Mouse (Mus musculus): ENCODE measurements at regions not wholly inside any gene's neighbourhood (a gene's known extent, or its start where the extent isn't known, plus 50 kb on each side); places are given as distances from the start of the nearest gene placed in this dataset.

DNA sequence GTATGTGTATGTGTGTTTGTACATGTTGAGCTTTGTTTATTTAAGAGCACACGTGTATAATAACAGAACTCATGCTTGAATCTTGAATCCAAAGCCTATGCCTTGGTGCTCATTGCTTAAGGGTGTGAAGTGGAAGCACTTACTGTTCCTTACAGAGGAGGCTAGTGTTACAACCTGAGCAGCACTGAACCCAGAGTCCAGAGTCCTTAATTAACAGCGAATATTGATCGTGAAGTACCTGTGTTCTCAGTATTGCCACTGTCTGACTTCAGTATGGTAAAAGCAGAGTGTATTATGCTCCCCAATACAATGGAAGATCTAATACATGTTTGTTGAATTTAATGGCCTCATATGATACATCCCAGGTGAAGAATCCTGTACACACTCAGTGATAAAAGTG lies 365.1 kb upstream of the Sorcs1 start:
- no peak for TF ChIP-seq ZC3H11A (IDR thresholded peaks at IDR 0.05; ENCODE audit: borderline replicate concordance, low read depth, low read length)
- TF ChIP-seq ZNF384 (IDR thresholded peaks at IDR 0.05; ENCODE audit: low read depth, low read length), result no peak
- no peak for TF ChIP-seq CHD2 (IDR thresholded peaks at IDR 0.05; ENCODE audit: low read depth, low read length)

All from ES-E14 (cell line).